Mouse (Mus musculus) MEL (cell line): ENCODE measurements at regions not wholly inside any gene's neighbourhood (a gene's known extent, or its start where the extent isn't known, plus 50 kb on each side); places are given as distances from the start of the nearest gene placed in this dataset.
"Not testable (repeated sequence)": the region's sequence is repeated elsewhere in the genome, so short reads cannot be mapped to it uniquely, and the experiment has no call there.

ENCODE experiments used
- DNase-seq: peaks from one replicate; pipeline ENCODE4 v3.0.0; 2011; ENCODE audit warnings: low read depth, low spot score
- H3K27ac ChIP-seq: 2 replicates; pipeline ENCODE4 v1.5.1; 2012; ENCODE audit warnings: low read depth, mild to moderate bottlenecking, control low read depth, low read length, moderate library complexity; ENCODE audit not compliant: control insufficient read depth
- H3K27me3 ChIP-seq, 2 experiments: fragments of 150-350 bp in 1 of 2; sonication (generic) in 1 of 2; 2 replicates each; pipeline ENCODE4 v1.6.1; 2012; ENCODE audit warnings: low read length in 2 of 2, mild to moderate bottlenecking in 2 of 2, improper control_type of control experiment in 1 of 2, moderate library complexity in 1 of 2; ENCODE audit not compliant: insufficient read depth in 2 of 2, control insufficient read depth in 1 of 2
- H3K36me3 ChIP-seq, 2 experiments: 2 replicates each; pipeline ENCODE4 v1.6.1; 2012 to 2014; ENCODE audit warnings: low read length in 2 of 2, improper control_type of control experiment in 1 of 2, inconsistent platforms in 1 of 2, mild to moderate bottlenecking in 1 of 2; ENCODE audit not compliant: insufficient read depth in 2 of 2, control insufficient read depth in 1 of 2
- H3K4me1 ChIP-seq, 2 experiments: fragments of 150-350 bp in 1 of 2; sonication (generic) in 1 of 2; 2 replicates each; pipeline ENCODE4 v1.6.1; 2012; ENCODE audit warnings: low read length in 2 of 2, improper control_type of control experiment in 1 of 2, mild to moderate bottlenecking in 1 of 2; ENCODE audit not compliant: insufficient read depth in 2 of 2, control insufficient read depth in 1 of 2
- H3K4me3 ChIP-seq, 2 experiments: fragments of 150-350 bp in 1 of 2; sonication (generic) in 1 of 2; 2 replicates each; pipeline ENCODE4 v1.5.1; 2012; ENCODE audit warnings: low read depth in 2 of 2, low read length in 2 of 2, mild to moderate bottlenecking in 2 of 2, moderate library complexity in 2 of 2, control low read depth in 1 of 2, improper control_type of control experiment in 1 of 2; ENCODE audit not compliant: control insufficient read depth in 1 of 2, insufficient read depth in 1 of 2
- H3K79me2 ChIP-seq: 2 replicates; pipeline ENCODE4 v1.6.1; 2012; ENCODE audit warnings: mild to moderate bottlenecking, low read length, moderate library complexity; ENCODE audit not compliant: control insufficient read depth, poor library complexity, insufficient read depth
- H3K9ac ChIP-seq: 2 replicates; pipeline ENCODE4 v1.6.1; 2012; ENCODE audit warnings: low read depth, mild to moderate bottlenecking, control low read depth, low read length, moderate library complexity; ENCODE audit not compliant: control insufficient read depth, poor library complexity, severe bottlenecking
- H3K9me3 ChIP-seq: fragments of 150-350 bp; sonication (generic); replicated peaks from 2 replicates; pipeline ENCODE4 v1.6.1; 2012; ENCODE audit warnings: mild to moderate bottlenecking, low read length, improper control_type of control experiment, moderate library complexity; ENCODE audit not compliant: insufficient read depth
- CHD2 ChIP-seq: IDR thresholded peaks from 2 replicates; pipeline ENCODE4 v1.6.1; 2011; ENCODE audit warnings: low read length, improper control_type of control experiment
- EP300 ChIP-seq, 2 experiments: IDR thresholded peaks; 2 replicates each; pipeline ENCODE4 v1.6.1; 2011; ENCODE audit warnings: improper control_type of control experiment in 2 of 2, low read length in 2 of 2, low read depth in 1 of 2, mild to moderate bottlenecking in 1 of 2
- HCFC1 ChIP-seq: IDR thresholded peaks from 2 replicates; pipeline ENCODE4 v1.6.1; 2012; ENCODE audit warnings: low read depth, mild to moderate bottlenecking, inconsistent platforms, low read length, improper control_type of control experiment, moderate library complexity
- JUND ChIP-seq: IDR thresholded peaks from 2 replicates; pipeline ENCODE4 v1.6.1; 2011; ENCODE audit warnings: low read depth, mild to moderate bottlenecking, improper control_type of control experiment, low read length
- KAT2A ChIP-seq: conservative IDR thresholded peaks from 2 replicates; pipeline ENCODE4 v1.6.1; 2012; ENCODE audit warnings: low read depth, low read length, improper control_type of control experiment, inconsistent platforms
- MXI1 ChIP-seq: IDR thresholded peaks from 2 replicates; pipeline ENCODE4 v1.6.1; 2011; ENCODE audit warnings: mild to moderate bottlenecking, low read depth, low read length, improper control_type of control experiment
- MYB ChIP-seq: IDR thresholded peaks from 2 replicates; pipeline ENCODE4 v1.6.1; 2011; ENCODE audit warnings: mild to moderate bottlenecking, low read depth, low read length, improper control_type of control experiment
- MYC ChIP-seq: IDR thresholded peaks from 2 replicates; pipeline ENCODE4 v1.6.1; 2011; ENCODE audit warnings: low read depth, mild to moderate bottlenecking, low read length, improper control_type of control experiment, moderate library complexity
- NELFE ChIP-seq: IDR thresholded peaks from 2 replicates; pipeline ENCODE4 v1.6.1; 2011; ENCODE audit warnings: low read depth, low read length, improper control_type of control experiment
- POLR2AphosphoS2 ChIP-seq: IDR thresholded peaks from 2 replicates; pipeline ENCODE4 v1.6.1; 2011; ENCODE audit warnings: low read length, improper control_type of control experiment
- POLR2AphosphoS5 ChIP-seq: IDR thresholded peaks from 2 replicates; pipeline ENCODE4 v1.6.1; 2012; ENCODE audit warnings: low read depth, borderline replicate concordance, mild to moderate bottlenecking, inconsistent platforms, low read length, moderate library complexity, mixed read lengths
- SMC3 ChIP-seq: IDR thresholded peaks from 2 replicates; pipeline ENCODE4 v1.6.1; 2011; ENCODE audit warnings: low read depth, low read length, improper control_type of control experiment
- TCF12 ChIP-seq: IDR thresholded peaks from 2 replicates; pipeline ENCODE4 v1.6.1; 2014; ENCODE audit warnings: low read depth, mild to moderate bottlenecking, inconsistent platforms, low read length, improper control_type of control experiment, moderate library complexity
- USF2 ChIP-seq, 2 experiments: IDR thresholded peaks; 2 replicates each; pipeline ENCODE4 v1.6.1; 2011 to 2012; ENCODE audit warnings: improper control_type of control experiment in 2 of 2, low read length in 2 of 2, borderline replicate concordance in 1 of 2, inconsistent platforms in 1 of 2, low read depth in 1 of 2, mild to moderate bottlenecking in 1 of 2; ENCODE audit not compliant: insufficient read depth in 1 of 2
- ZMIZ1 ChIP-seq: IDR thresholded peaks from 2 replicates; pipeline ENCODE4 v1.6.1; 2012; ENCODE audit warnings: low read depth, mild to moderate bottlenecking, inconsistent platforms, low read length, improper control_type of control experiment, moderate library complexity

- Histone ChIP-seq H3K4me3 (no peak overlapping the region), H3K4me1 (no peaks in the 10 kb centered on the region), H3K27me3 (no peaks in the 10 kb centered on the region), H3K9me3 (no peaks in the 10 kb centered on the region), H3K9ac (no peak overlapping the region), H3K79me2 (no peaks in the 10 kb centered on the region), H3K27ac (no peak overlapping the region), H3K36me3 (no peaks in the 10 kb centered on the region)
- DNase-seq: no peak
- TF ChIP-seq MYB (no peak), JUND (no peak), SMC3 (no peak), KAT2A (no peak), HCFC1 (no peak), POLR2AphosphoS5 (no peak), CHD2 (no peak), POLR2AphosphoS2 (no peak)
Observed at GRCm38 (mm10) chr13:4790414-4790813, 181.4 kb upstream of the Akr1e1 start.

- H3K9me3 ChIP-seq: no peaks in the 10 kb centered on the region
- no peaks in the 10 kb centered on the region for H3K79me2 ChIP-seq
- TF ChIP-seq MXI1: no peak
- TF ChIP-seq USF2 (IDR thresholded peaks at IDR 0.05; ENCODE audit: borderline replicate concordance in 1 of 2, insufficient read depth in 1 of 2, low read depth in 1 of 2, low read length in 2 of 2): no peak
- no peak for TF ChIP-seq CHD2
- no peak for TF ChIP-seq EP300 (IDR thresholded peaks at IDR 0.05; ENCODE audit: low read depth in 1 of 2, low read length in 2 of 2)
- TF ChIP-seq POLR2AphosphoS2: no peak
- TF ChIP-seq MYC: no peak
- TF ChIP-seq TCF12: no peak
- no peak for TF ChIP-seq ZMIZ1
- no peak for TF ChIP-seq POLR2AphosphoS5
- TF ChIP-seq HCFC1: no peak
- TF ChIP-seq NELFE: no peak
- TF ChIP-seq, all 39 proteins: peak for 0
- Histone ChIP-seq H3K4me1 (no peaks in the 10 kb centered on the region), H3K27ac (no peak overlapping the region), H3K4me3 (no peak overlapping the region), H3K9ac (no peak overlapping the region), H3K27me3 (no peaks in the 10 kb centered on the region), H3K36me3 (no peaks in the 10 kb centered on the region)
- no peak for DNase-seq
Observed at GRCm38 (mm10) chr13:4783290-4783689, 174.3 kb upstream of the Akr1e1 start.

- H3K9me3 ChIP-seq, H3K4me3 ChIP-seq, H3K9ac ChIP-seq, H3K4me1 ChIP-seq, H3K27me3 ChIP-seq, H3K36me3 ChIP-seq, DNase-seq, H3K27ac ChIP-seq, H3K79me2 ChIP-seq: not testable (repeated sequence)
Observed at GRCm38 (mm10) chr13:4778264-4778823, 169.4 kb upstream of the Akr1e1 start.
